Mouse (Mus musculus) hindbrain, embryonic 13.5 days (tissue): Measurements from ENCODE around the gene Skap1. TPM values are rescaled to one million over a fixed set of nuclear protein-coding genes. Genes with fewer than 3 reads are reported as not detected.

ENCODE experiments used
- ATAC-seq: fragments of 200-750 bp; cut with Nextera tagmentation; 2 replicates; pipeline ENCODE4 v1.8.0; 2017; ENCODE audit warnings: moderate TSS enrichment; ENCODE audit not compliant: low FRiP score
- H3K27ac ChIP-seq: fragments of 300-500 bp; sonication (generic); 2 replicates; pipeline ENCODE4 v1.5.1; 2015; ENCODE audit warnings: inconsistent platforms, mild to moderate bottlenecking, moderate library complexity
- H3K27me3 ChIP-seq: fragments of 300-500 bp; sonication (generic); 2 replicates; pipeline ENCODE4 v1.6.1; 2015; ENCODE audit warnings: mild to moderate bottlenecking, inconsistent platforms
- H3K36me3 ChIP-seq: fragments of 300-500 bp; sonication (generic); 2 replicates; pipeline ENCODE4 v1.6.1; 2015; ENCODE audit warnings: mild to moderate bottlenecking, inconsistent platforms
- H3K4me1 ChIP-seq: fragments of 300-500 bp; sonication (generic); replicated peaks from 2 replicates; pipeline ENCODE4 v1.6.1; 2015; ENCODE audit warnings: inconsistent platforms
- H3K4me2 ChIP-seq: fragments of 300-500 bp; sonication (generic); 2 replicates; pipeline ENCODE4 v1.6.1; 2015; ENCODE audit warnings: inconsistent platforms, mild to moderate bottlenecking, moderate library complexity
- H3K4me3 ChIP-seq: fragments of 300-500 bp; sonication (generic); 2 replicates; pipeline ENCODE4 v1.5.1; 2015; ENCODE audit warnings: mild to moderate bottlenecking, inconsistent platforms
- H3K9ac ChIP-seq: fragments of 300-500 bp; sonication (generic); 2 replicates; pipeline ENCODE4 v1.6.1; 2015; ENCODE audit warnings: mild to moderate bottlenecking, inconsistent platforms
- H3K9me3 ChIP-seq: fragments of 300-500 bp; sonication (generic); 2 replicates; pipeline ENCODE4 v1.6.1; 2016; ENCODE audit warnings: inconsistent platforms
- WGBS: fragments of 180-500 bp; shearing (Covaris S2); methylation state at CpG from one replicate; pipeline ENCODE4 v1.1.7; 2015; 5-methylcytosine and 5-hydroxymethylcytosine counted together
- polyA plus RNA-seq: library from polyadenylated mRNA; unstranded; fragments of >200 nt; fragmentation: Nextera tagmentation; extraction: Ambion mirVana; gene quantifications from 2 replicates; pipeline ENCODE4 v1.2.1, GENCODE M21; 2015

Skap1 gene
- polyA plus RNA-seq, 1 experiment from 2014 or later: 6.9 TPM

GRCm38 (mm10) chr11:96441546-96442185, 22.7 kb upstream of the Skap1 start:
- ATAC-seq: no peak

GRCm38 (mm10) chr11:96442468-96442867, 21.9 kb upstream of the Skap1 start:
- Histone ChIP-seq H3K4me3 (no peak overlapping the region), H3K4me2 (no peak overlapping the region), H3K4me1 (peaks cover 17% of the 10 kb centered on the region), H3K9ac (no peak overlapping the region), H3K36me3 (no peaks in the 10 kb centered on the region), H3K27ac (no peak overlapping the region), H3K27me3 (no peaks in the 10 kb centered on the region), H3K9me3 (no peaks in the 10 kb centered on the region)
- no peak for ATAC-seq
- WGBS: 87% methylated on average over 5 of the region's 5 CpGs

More at GRCm38 (mm10) chr11:96441546-96442185, 22.7 kb upstream of the Skap1 start:
- no peak overlapping the region for H3K27ac ChIP-seq
- H3K4me3 ChIP-seq: no peak overlapping the region
- H3K27me3 ChIP-seq: no peaks in the 10 kb centered on the region
- no peaks in the 10 kb centered on the region for H3K9me3 ChIP-seq
- no peak overlapping the region for H3K9ac ChIP-seq
- H3K36me3 ChIP-seq: no peaks in the 10 kb centered on the region
- no peak overlapping the region for H3K4me2 ChIP-seq
- 74% methylated on average over 12 of the region's 12 CpGs for WGBS
- H3K4me1 ChIP-seq: peaks cover 15% of the 10 kb centered on the region

- H3K4me3 ChIP-seq: no peak overlapping the region
- no peak overlapping the region for H3K9ac ChIP-seq
- no peaks in the 10 kb centered on the region for H3K27me3 ChIP-seq
- no peaks in the 10 kb centered on the region for H3K36me3 ChIP-seq
- H3K27ac ChIP-seq: peak overlapping the region; percentile 71
- no peak for ATAC-seq
- no peak overlapping the region for H3K4me2 ChIP-seq
- peaks cover 9% of the 10 kb centered on the region; the same call in 1 of the 2 replicates for H3K4me1 ChIP-seq
- 52% methylated on average over 24 of the region's 24 CpGs for WGBS
- H3K9me3 ChIP-seq: no peaks in the 10 kb centered on the region
Measured at GRCm38 (mm10) chr11:96447931-96448330, 16.5 kb upstream of the Skap1 start.

GRCm38 (mm10) chr11:96455111-96455510, 9.3 kb upstream of the Skap1 start:
- no peaks in the 10 kb centered on the region for H3K9me3 ChIP-seq
- no peak overlapping the region for H3K4me2 ChIP-seq
- H3K4me3 ChIP-seq: no peak overlapping the region
- H3K27me3 ChIP-seq: no peaks in the 10 kb centered on the region
- no peak for ATAC-seq
- no peak overlapping the region for H3K9ac ChIP-seq
- peak overlapping the region; percentile 87; the same call in 1 of the 2 replicates for H3K27ac ChIP-seq
- no peaks in the 10 kb centered on the region for H3K36me3 ChIP-seq
- peaks cover 36% of the 10 kb centered on the region for H3K4me1 ChIP-seq
- WGBS: 79% methylated on average over 5 of the region's 5 CpGs

- Histone ChIP-seq H3K9me3 (no peaks in the 10 kb centered on the region), H3K4me1 (peaks cover 36% of the 10 kb centered on the region), H3K27ac (peak overlapping the region; percentile 87), H3K27me3 (no peaks in the 10 kb centered on the region), H3K4me3 (no peak overlapping the region), H3K4me2 (no peak overlapping the region), H3K36me3 (no peaks in the 10 kb centered on the region), H3K9ac (no peak overlapping the region)
- 80% methylated on average over 6 of the region's 6 CpGs for WGBS
- no peak for ATAC-seq
Measured at GRCm38 (mm10) chr11:96455699-96456326, 8.6 kb upstream of the Skap1 start.

GRCm38 (mm10) chr11:96456508-96457305, 7.7 kb upstream of the Skap1 start:
- Histone ChIP-seq H3K36me3 (no peaks in the 10 kb centered on the region), H3K4me1 (peaks cover 41% of the 10 kb centered on the region), H3K9ac (no peak overlapping the region), H3K4me3 (no peak overlapping the region), H3K4me2 (peak overlapping the region; percentile 6; the same call in 1 of the 2 replicates), H3K27me3 (no peaks in the 10 kb centered on the region), H3K27ac (peak overlapping the region; percentile 87), H3K9me3 (no peaks in the 10 kb centered on the region)
- WGBS: 15% methylated on average over 12 of the region's 12 CpGs
- ATAC-seq: peak; percentile 85

GRCm38 (mm10) chr11:96461766-96462165, 2.6 kb upstream of the Skap1 start:
- WGBS: 39% methylated on average over 4 of the region's 4 CpGs
- Histone ChIP-seq H3K4me1 (peaks cover 58% of the 10 kb centered on the region), H3K27ac (peak overlapping the region; percentile 92), H3K27me3 (peaks cover 12% of the 10 kb centered on the region; the same call in 1 of the 2 replicates), H3K9me3 (no peaks in the 10 kb centered on the region), H3K36me3 (no peaks in the 10 kb centered on the region), H3K4me2 (peak overlapping the region; percentile 28), H3K9ac (no peak overlapping the region), H3K4me3 (no peak overlapping the region)
- peak; percentile 66 for ATAC-seq

GRCm38 (mm10) chr11:96462191-96462752, 2.1 kb upstream of the Skap1 start:
- Histone ChIP-seq H3K9ac (no peak overlapping the region), H3K9me3 (no peaks in the 10 kb centered on the region), H3K4me2 (peak overlapping the region; percentile 28), H3K36me3 (no peaks in the 10 kb centered on the region), H3K27me3 (peaks cover 12% of the 10 kb centered on the region; the same call in 1 of the 2 replicates), H3K27ac (peak overlapping the region; percentile 92), H3K4me1 (peaks cover 53% of the 10 kb centered on the region), H3K4me3 (no peak overlapping the region)
- ATAC-seq: peak; percentile 70
- 8% methylated on average over 9 of the region's 9 CpGs for WGBS

- Histone ChIP-seq H3K9me3 (no peaks in the 10 kb centered on the region), H3K36me3 (no peaks in the 10 kb centered on the region), H3K4me2 (peak overlapping the region; percentile 68), H3K27ac (no peak overlapping the region), H3K9ac (peak overlapping the region; percentile 67; the same call in 1 of the 2 replicates), H3K4me3 (peak overlapping the region; percentile 40), H3K27me3 (peaks cover 12% of the 10 kb centered on the region; the same call in 1 of the 2 replicates), H3K4me1 (peaks cover 45% of the 10 kb centered on the region)
- no peak for ATAC-seq
- WGBS: 26% methylated on average over 5 of the region's 5 CpGs
Measured at GRCm38 (mm10) chr11:96464716-96465060, 295 bp downstream of the Skap1 start.

GRCm38 (mm10) chr11:96465426-96466056, 1.1 kb downstream of the Skap1 start:
- Histone ChIP-seq H3K9ac (no peak overlapping the region), H3K9me3 (no peaks in the 10 kb centered on the region), H3K36me3 (no peaks in the 10 kb centered on the region), H3K27ac (no peak overlapping the region), H3K27me3 (peaks cover 12% of the 10 kb centered on the region; the same call in 1 of the 2 replicates), H3K4me1 (peaks cover 45% of the 10 kb centered on the region), H3K4me2 (no peak overlapping the region), H3K4me3 (no peak overlapping the region)
- no peak for ATAC-seq
- 80% methylated on average over 10 of the region's 10 CpGs for WGBS

GRCm38 (mm10) chr11:96466382-96466781, 2.0 kb downstream of the Skap1 start:
- H3K4me2 ChIP-seq: no peak overlapping the region
- 49% methylated on average over 7 of the region's 7 CpGs for WGBS
- H3K9me3 ChIP-seq: no peaks in the 10 kb centered on the region
- peaks cover 12% of the 10 kb centered on the region; the same call in 1 of the 2 replicates for H3K27me3 ChIP-seq
- H3K9ac ChIP-seq: no peak overlapping the region
- no peak for ATAC-seq
- peak overlapping the region; percentile 32; the same call in 1 of the 2 replicates for H3K27ac ChIP-seq
- peaks cover 43% of the 10 kb centered on the region for H3K4me1 ChIP-seq
- H3K4me3 ChIP-seq: no peak overlapping the region
- H3K36me3 ChIP-seq: no peaks in the 10 kb centered on the region
